Mouse (Mus musculus): ENCODE data around the gene Kcnn1.

- TF ChIP-seq CTCF (IDR thresholded peaks at IDR 0.05) (no peak), POLR2A (IDR thresholded peaks at IDR 0.05; ENCODE audit: insufficient read depth, low read depth, low read length) (peak; percentile 64; the same call in 1 of the 2 replicates)
Observed at GRCm38 (mm10) chr8:70804481-70805206, 58.4 kb downstream of the Kcnn1 start, which contains the start of gene Mast3.
